Mouse (Mus musculus) liver, embryonic 13.5 days (tissue): ENCODE measurements around the gene Esrrg. TPM values are rescaled to one million over a fixed set of nuclear protein-coding genes. Genes with fewer than 3 reads are reported as not detected.

Experiments
- ATAC-seq: fragments of 200-750 bp; cut with Nextera tagmentation; 2 replicates; pipeline ENCODE4 v1.8.0; 2017; ENCODE audit warnings: low read depth, mild to moderate bottlenecking, moderate number of reproducible peaks, moderate library complexity
- DNase-seq: peaks from one replicate; pipeline ENCODE4 v3.0.0; 2022
- H3K27ac ChIP-seq: fragments of 300-500 bp; sonication (generic); 2 replicates; pipeline ENCODE4 v1.5.1; 2015; ENCODE audit warnings: moderate library complexity, mild to moderate bottlenecking, inconsistent platforms
- H3K27me3 ChIP-seq: fragments of 300-500 bp; sonication (generic); 2 replicates; pipeline ENCODE4 v1.6.1; 2015; ENCODE audit warnings: mild to moderate bottlenecking, inconsistent platforms
- H3K36me3 ChIP-seq: fragments of 300-500 bp; sonication (generic); 2 replicates; pipeline ENCODE4 v1.6.1; 2015; ENCODE audit warnings: mild to moderate bottlenecking, inconsistent platforms
- H3K4me1 ChIP-seq: fragments of 300-500 bp; sonication (generic); replicated peaks from 2 replicates; pipeline ENCODE4 v1.6.1; 2015; ENCODE audit warnings: inconsistent platforms
- H3K4me2 ChIP-seq: fragments of 300-500 bp; sonication (generic); 2 replicates; pipeline ENCODE4 v1.6.1; 2015; ENCODE audit warnings: inconsistent platforms, mild to moderate bottlenecking, moderate library complexity
- H3K4me3 ChIP-seq: fragments of 300-500 bp; sonication (generic); replicated peaks from 2 replicates; pipeline ENCODE4 v1.5.1; 2015; ENCODE audit warnings: mild to moderate bottlenecking, inconsistent platforms
- H3K9ac ChIP-seq: fragments of 300-500 bp; sonication (generic); 2 replicates; pipeline ENCODE4 v1.6.1; 2015; ENCODE audit warnings: mild to moderate bottlenecking, inconsistent platforms
- H3K9me3 ChIP-seq: fragments of 300-500 bp; sonication (generic); replicated peaks from 2 replicates; pipeline ENCODE4 v1.6.1; 2016; ENCODE audit warnings: inconsistent platforms
- whole genome bisulfite sequencing: fragments of 180-500 bp; shearing (Covaris S2); methylation state at CpG from one replicate; pipeline ENCODE4 v1.1.7; 2015; ENCODE audit not compliant: insufficient replicate concordance; 5-methylcytosine and 5-hydroxymethylcytosine counted together
- polyA plus RNA-seq: library from polyadenylated mRNA; unstranded; fragments of >200 nt; fragmentation: Nextera tagmentation; extraction: Ambion mirVana; gene quantifications from 2 replicates; pipeline ENCODE4 v1.2.1, GENCODE M21; 2015

The Esrrg gene
- polyA plus RNA-seq, 1 experiment from 2014 or later, result 0.06 TPM

- H3K27ac ChIP-seq, result no peak overlapping the region
- H3K9ac ChIP-seq, result no peak overlapping the region
- DNase-seq (no peak), ATAC-seq (no peak)
- H3K9me3 ChIP-seq, result no peaks in the 10 kb centered on the region
- H3K36me3 ChIP-seq, result no peaks in the 10 kb centered on the region
- H3K4me2 ChIP-seq, result no peak overlapping the region
- no peak overlapping the region for H3K4me3 ChIP-seq
- no peaks in the 10 kb centered on the region for H3K27me3 ChIP-seq
- 41% methylated on average over 7 of the region's 7 CpGs for WGBS
- H3K4me1 ChIP-seq, result 0 out of 2 replicates have a peak, but pooled peaks cover 3% of the 10 kb centered on the region
Measured at GRCm38 (mm10) chr1:187836876-187837275, 228.3 kb downstream of the Esrrg start.

GRCm38 (mm10) chr1:187841629-187842028, 233.0 kb downstream of the Esrrg start:
- no peak overlapping the region for H3K4me3 ChIP-seq
- no peaks in the 10 kb centered on the region for H3K27me3 ChIP-seq
- H3K27ac ChIP-seq, result no peak overlapping the region
- H3K9ac ChIP-seq, result no peak overlapping the region
- H3K36me3 ChIP-seq, result no peaks in the 10 kb centered on the region
- no peaks in the 10 kb centered on the region for H3K4me1 ChIP-seq
- WGBS, result 56% methylated on average over 8 of the region's 8 CpGs
- 0 out of 2 replicates have a peak, but pooled peaks cover 2% of the 10 kb centered on the region for H3K9me3 ChIP-seq
- DNase-seq (no peak), ATAC-seq (no peak)
- H3K4me2 ChIP-seq, result no peak overlapping the region

GRCm38 (mm10) chr1:187842702-187843101, 234.1 kb downstream of the Esrrg start:
- Histone ChIP-seq H3K4me1 (no peaks in the 10 kb centered on the region), H3K27me3 (no peaks in the 10 kb centered on the region), H3K9ac (no peak overlapping the region), H3K27ac (no peak overlapping the region), H3K9me3 (0 out of 2 replicates have a peak, but pooled peaks cover 2% of the 10 kb centered on the region), H3K36me3 (no peaks in the 10 kb centered on the region), H3K4me3 (no peak overlapping the region), H3K4me2 (no peak overlapping the region)
- no peak for DNase-seq
- WGBS, result 76% methylated on average over 5 of the region's 5 CpGs
- no peak for ATAC-seq

- H3K4me3 ChIP-seq, result no peak overlapping the region
- H3K27ac ChIP-seq, result no peak overlapping the region
- WGBS, result 54% methylated on average over 8 of the region's 8 CpGs
- DNase-seq (no peak), ATAC-seq (no peak)
- no peaks in the 10 kb centered on the region for H3K9me3 ChIP-seq
- H3K4me1 ChIP-seq, result no peaks in the 10 kb centered on the region
- H3K36me3 ChIP-seq, result no peaks in the 10 kb centered on the region
- H3K9ac ChIP-seq, result no peak overlapping the region
- H3K4me2 ChIP-seq, result no peak overlapping the region
- no peaks in the 10 kb centered on the region for H3K27me3 ChIP-seq
Measured at GRCm38 (mm10) chr1:187854148-187854547, 245.6 kb downstream of the Esrrg start.

- Histone ChIP-seq H3K4me1 (no peaks in the 10 kb centered on the region), H3K27ac (no peak overlapping the region), H3K4me3 (no peak overlapping the region), H3K36me3 (no peaks in the 10 kb centered on the region), H3K27me3 (no peaks in the 10 kb centered on the region), H3K9ac (no peak overlapping the region), H3K9me3 (no peaks in the 10 kb centered on the region), H3K4me2 (no peak overlapping the region)
- DNase-seq (no peak), ATAC-seq (no peak)
- 70% methylated on average over 5 of the region's 5 CpGs for WGBS
Measured at GRCm38 (mm10) chr1:187862339-187862738, 253.7 kb downstream of the Esrrg start.

- no peak for ATAC-seq
Measured at GRCm38 (mm10) chr1:187868427-187868826, 259.8 kb downstream of the Esrrg start.

GRCm38 (mm10) chr1:187872208-187872607, 263.6 kb downstream of the Esrrg start:
- Histone ChIP-seq H3K4me2 (no peak overlapping the region), H3K27me3 (no peaks in the 10 kb centered on the region), H3K9me3 (no peaks in the 10 kb centered on the region), H3K4me1 (no peaks in the 10 kb centered on the region), H3K36me3 (no peaks in the 10 kb centered on the region), H3K4me3 (no peak overlapping the region), H3K9ac (no peak overlapping the region), H3K27ac (no peak overlapping the region)
- ATAC-seq, result no peak
- no peak for DNase-seq
- WGBS, result 46% methylated on average over 8 of the region's 8 CpGs

More at GRCm38 (mm10) chr1:187868427-187868826, 259.8 kb downstream of the Esrrg start:
- DNase-seq, result no peak
- H3K27ac ChIP-seq, result no peak overlapping the region
- H3K4me2 ChIP-seq, result no peak overlapping the region
- no peaks in the 10 kb centered on the region for H3K9me3 ChIP-seq
- H3K4me3 ChIP-seq, result no peak overlapping the region
- H3K9ac ChIP-seq, result no peak overlapping the region
- no peaks in the 10 kb centered on the region for H3K36me3 ChIP-seq
- no peaks in the 10 kb centered on the region for H3K27me3 ChIP-seq
- H3K4me1 ChIP-seq, result no peaks in the 10 kb centered on the region
- 27% methylated on average over 7 of the region's 7 CpGs for WGBS

- no peaks in the 10 kb centered on the region for H3K9me3 ChIP-seq
- no peak overlapping the region for H3K4me3 ChIP-seq
- H3K27ac ChIP-seq, result no peak overlapping the region
- H3K9ac ChIP-seq, result no peak overlapping the region
- 47% methylated on average over 6 of the region's 6 CpGs for WGBS
- H3K4me1 ChIP-seq, result no peaks in the 10 kb centered on the region
- no peak for ATAC-seq
- H3K27me3 ChIP-seq, result no peaks in the 10 kb centered on the region
- no peak overlapping the region for H3K4me2 ChIP-seq
- no peak for DNase-seq
- H3K36me3 ChIP-seq, result no peaks in the 10 kb centered on the region
Measured at GRCm38 (mm10) chr1:187872744-187873143, 264.2 kb downstream of the Esrrg start.

- no peaks in the 10 kb centered on the region for H3K9me3 ChIP-seq
- no peak overlapping the region for H3K9ac ChIP-seq
- ATAC-seq, result no peak
- DNase-seq, result no peak
- no peaks in the 10 kb centered on the region for H3K36me3 ChIP-seq
- no peaks in the 10 kb centered on the region for H3K4me1 ChIP-seq
- H3K4me2 ChIP-seq, result no peak overlapping the region
- no peak overlapping the region for H3K27ac ChIP-seq
- WGBS, result 51% methylated on average over 2 of the region's 2 CpGs
- no peaks in the 10 kb centered on the region for H3K27me3 ChIP-seq
- H3K4me3 ChIP-seq, result no peak overlapping the region
Measured at GRCm38 (mm10) chr1:187873770-187874169, 265.2 kb downstream of the Esrrg start.

- no peak for DNase-seq
- no peaks in the 10 kb centered on the region for H3K9me3 ChIP-seq
- no peak overlapping the region for H3K9ac ChIP-seq
- no peak overlapping the region for H3K4me3 ChIP-seq
- H3K36me3 ChIP-seq, result no peaks in the 10 kb centered on the region
- 74% methylated on average over 6 of the region's 6 CpGs for WGBS
- no peaks in the 10 kb centered on the region for H3K4me1 ChIP-seq
- no peak for ATAC-seq
- no peak overlapping the region for H3K27ac ChIP-seq
- H3K4me2 ChIP-seq, result no peak overlapping the region
- H3K27me3 ChIP-seq, result no peaks in the 10 kb centered on the region
Measured at GRCm38 (mm10) chr1:187887270-187887669, 278.7 kb downstream of the Esrrg start.

GRCm38 (mm10) chr1:187888142-187888541, 279.6 kb downstream of the Esrrg start:
- DNase-seq (no peak), ATAC-seq (no peak)
- Histone ChIP-seq H3K9ac (no peak overlapping the region), H3K9me3 (no peaks in the 10 kb centered on the region), H3K4me1 (no peaks in the 10 kb centered on the region), H3K27ac (no peak overlapping the region), H3K36me3 (no peaks in the 10 kb centered on the region), H3K4me3 (no peak overlapping the region), H3K4me2 (no peak overlapping the region), H3K27me3 (no peaks in the 10 kb centered on the region)
- WGBS, result 58% methylated on average over 8 of the region's 8 CpGs

- 64% methylated on average over 4 of the region's 4 CpGs for WGBS
- Histone ChIP-seq H3K4me3 (no peak overlapping the region), H3K36me3 (no peaks in the 10 kb centered on the region), H3K9me3 (no peaks in the 10 kb centered on the region), H3K27me3 (no peaks in the 10 kb centered on the region), H3K4me1 (no peaks in the 10 kb centered on the region), H3K27ac (no peak overlapping the region), H3K4me2 (no peak overlapping the region), H3K9ac (no peak overlapping the region)
- DNase-seq (no peak), ATAC-seq (peak; percentile 51)
Measured at GRCm38 (mm10) chr1:187889096-187889495, 280.5 kb downstream of the Esrrg start.
